Mouse (Mus musculus) embryonic fibroblast, embryonic 13.5 days (primary cell): Measurements from ENCODE around the gene Plce1.

Experiments used
- CTCF ChIP-seq: IDR thresholded peaks from 2 replicates; pipeline ENCODE4 v1.5.1; 2011; ENCODE audit warnings: mild to moderate bottlenecking, control low read depth, low read length, moderate library complexity, borderline replicate concordance; ENCODE audit not compliant: insufficient read depth
- POLR2A ChIP-seq: IDR thresholded peaks from 2 replicates; pipeline ENCODE4 v1.6.1; 2011; ENCODE audit warnings: low read depth, mild to moderate bottlenecking, control low read depth, low read length, moderate library complexity

- TF ChIP-seq CTCF = no peak
- no peak for TF ChIP-seq POLR2A
Measured at GRCm38 (mm10) chr19:38597392-38597791, 116.5 kb downstream of the Plce1 start.
